Mouse (Mus musculus) T-helper 1 cell (primary cell): ENCODE results near the gene Sdk2.

Experiments used
- in situ Hi-C: fragments of 300-600 bp; cut with MboI, MseI; formaldehyde crosslinking; loops from one replicate; pipeline ENCODE4 v1.15.1; 2025; ENCODE audit warnings: high pct_unique_total_duplicates

Gene Sdk2

GRCm38 (mm10) chr11:113771187-113771586, 295.7 kb downstream of the Sdk2 start:
- in situ Hi-C loops, result no loop called here

- in situ Hi-C loops, result no loop called here
Observed at GRCm38 (mm10) chr11:113768356-113768755, 298.5 kb downstream of the Sdk2 start.

DNA sequence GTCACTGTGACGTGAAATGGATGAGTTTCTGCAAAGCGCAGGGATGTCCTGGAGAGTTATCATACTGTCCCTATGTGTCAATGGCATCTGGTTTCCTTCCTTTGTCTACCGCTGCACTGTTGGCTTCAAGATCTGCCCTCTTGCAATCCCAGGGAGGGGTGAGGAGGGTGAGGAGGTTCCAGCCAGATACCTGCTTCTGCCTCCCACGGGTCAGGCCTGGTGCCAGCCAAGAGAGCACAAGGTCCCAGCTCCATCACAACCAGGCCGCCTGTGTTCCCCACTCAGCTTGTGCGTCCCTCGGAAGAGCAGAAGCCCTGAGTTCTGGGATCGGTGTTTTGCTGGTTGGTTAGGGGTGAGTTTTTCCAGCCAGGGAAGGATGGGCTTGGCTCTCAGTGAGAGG, 299.6 kb downstream of the Sdk2 start:
- in situ Hi-C loops, result no loop called here

GRCm38 (mm10) chr11:113766284-113766985, 300.4 kb downstream of the Sdk2 start:
- in situ Hi-C loops, result no loop called here

DNA sequence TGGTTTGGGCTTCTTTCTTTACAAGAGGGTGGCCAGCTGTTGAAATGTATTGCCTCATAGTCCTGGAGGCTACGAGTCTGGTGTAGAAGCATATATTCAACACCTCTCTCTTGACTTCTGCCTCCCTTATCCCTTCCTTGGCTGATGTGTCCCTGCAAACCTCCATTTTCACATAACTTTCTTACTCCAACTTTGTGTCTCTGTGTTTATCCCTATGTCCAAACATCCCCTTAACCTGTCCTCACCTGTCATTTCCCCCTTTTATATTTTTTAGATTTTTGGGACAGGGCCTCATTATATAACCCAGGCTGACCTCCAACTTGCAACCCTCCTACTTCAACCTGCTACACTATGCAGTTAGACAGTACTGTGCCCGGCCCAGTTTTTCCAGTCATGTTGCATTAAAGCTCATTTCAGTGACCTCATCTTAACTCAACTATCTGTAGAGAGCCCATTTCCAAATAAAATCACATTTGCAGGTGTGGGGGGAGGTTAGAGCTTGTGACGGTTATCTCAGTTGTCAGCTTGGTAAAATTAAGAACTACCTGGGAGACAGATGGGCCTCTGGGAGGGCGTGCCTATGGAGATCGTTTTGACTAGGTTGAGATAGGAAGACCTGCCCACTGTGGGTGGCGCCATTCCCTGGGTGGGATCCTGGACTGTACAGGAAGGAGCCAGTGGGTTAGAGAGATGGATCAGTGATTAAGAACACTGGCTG, 302.6 kb downstream of the Sdk2 start:
- in situ Hi-C loops, result no loop called here

GRCm38 (mm10) chr11:113763449-113763848, 303.4 kb downstream of the Sdk2 start:
- in situ Hi-C loops, result no loop called here

DNA sequence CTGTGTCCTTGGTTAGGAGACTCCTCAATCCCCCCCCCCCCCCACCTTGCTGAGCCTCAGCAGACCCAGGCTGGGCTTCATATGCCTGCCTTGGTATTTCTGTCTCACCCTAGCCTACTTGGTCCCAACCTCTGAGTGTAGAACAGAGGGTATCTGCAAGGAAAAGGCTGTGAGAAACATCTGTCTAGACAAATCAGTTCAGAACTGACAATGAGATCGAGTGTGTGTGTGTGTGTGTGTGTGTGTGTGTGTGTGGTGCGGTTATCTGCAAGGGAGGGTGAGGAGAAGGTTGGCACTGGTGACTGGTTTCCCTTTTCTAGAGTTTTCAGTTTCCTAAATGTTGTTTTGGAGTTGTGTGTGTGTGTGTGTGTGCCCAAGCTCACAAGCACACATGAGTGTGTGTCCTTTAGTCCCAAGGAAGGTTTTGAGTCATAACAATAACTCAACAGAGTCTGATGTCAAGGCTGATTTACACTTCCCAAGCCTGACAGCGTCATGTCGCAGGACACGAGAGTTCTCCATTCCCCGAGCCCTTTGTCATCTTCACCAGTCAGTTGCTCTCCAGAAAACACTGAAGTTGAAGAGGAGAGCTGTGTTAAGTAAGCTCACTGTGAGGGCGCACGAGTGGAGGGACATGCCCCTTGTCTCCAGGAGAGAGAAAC, 304.6 kb downstream of the Sdk2 start:
- in situ Hi-C loops, result no loop called here

DNA sequence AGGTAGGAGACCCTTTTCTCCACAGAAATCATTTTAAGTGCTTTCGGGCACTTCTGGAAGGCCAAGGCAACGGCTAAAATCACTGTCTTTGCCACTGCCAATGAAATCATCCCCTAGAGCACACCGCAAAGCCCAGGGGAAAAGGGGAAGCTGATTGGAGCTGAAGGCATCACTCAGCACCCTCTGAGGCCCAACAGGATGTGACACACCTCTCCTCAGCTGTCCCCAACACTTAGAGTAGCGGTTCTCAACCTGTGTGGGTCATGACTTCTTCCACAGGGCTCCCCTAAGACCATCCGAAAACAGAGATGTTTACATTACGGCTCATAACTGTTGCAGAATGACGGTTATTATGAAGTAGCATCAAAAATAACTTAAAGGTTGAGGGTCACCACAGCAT, 305.2 kb downstream of the Sdk2 start:
- in situ Hi-C loops, result no loop called here

- in situ Hi-C loops, result no loop called here
Observed at GRCm38 (mm10) chr11:113760476-113760875, 306.4 kb downstream of the Sdk2 start.

DNA sequence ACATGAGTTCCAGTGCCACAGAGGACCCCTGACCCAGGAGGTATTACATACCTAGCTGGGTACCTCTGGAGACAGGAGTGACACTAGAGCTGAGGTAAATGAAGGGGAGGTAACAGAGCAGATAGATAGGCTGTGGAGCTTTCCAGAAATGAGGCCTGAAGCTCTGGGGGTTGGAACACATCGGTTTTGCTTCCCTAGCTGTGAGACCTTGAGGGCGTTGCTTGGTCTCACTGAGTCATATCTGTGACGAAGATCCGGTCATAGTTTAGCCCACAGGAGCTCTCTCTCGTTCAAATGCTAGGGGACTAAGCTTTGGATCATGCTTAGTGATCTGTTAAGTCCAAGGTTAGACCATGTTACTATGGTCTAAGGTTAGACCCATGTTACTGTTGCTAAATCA, 308.0 kb downstream of the Sdk2 start:
- in situ Hi-C loops, result no loop called here

- in situ Hi-C loops, result no loop called here
Observed at GRCm38 (mm10) chr11:113756578-113756977, 310.3 kb downstream of the Sdk2 start.

DNA sequence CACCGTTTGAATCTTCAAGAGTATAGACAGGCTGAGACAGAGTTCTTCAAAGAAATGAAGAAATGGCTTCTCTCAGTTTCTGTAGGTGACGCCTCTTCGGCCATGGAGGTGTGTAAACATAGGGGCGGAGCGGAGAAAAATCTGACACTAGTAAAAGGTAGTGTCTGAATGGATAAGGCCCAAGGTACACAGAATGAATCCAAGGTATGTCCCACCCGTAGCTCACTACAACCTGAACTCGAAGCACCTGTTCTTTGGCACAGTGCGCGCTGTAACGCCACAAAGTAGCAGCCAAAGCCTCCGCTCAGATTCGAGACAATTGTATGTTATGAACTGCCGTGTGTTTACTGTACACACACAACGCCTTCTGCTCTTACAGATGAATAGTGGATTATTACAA, 311.0 kb downstream of the Sdk2 start:
- in situ Hi-C loops, result no loop called here

- in situ Hi-C loops, result no loop called here
Observed at GRCm38 (mm10) chr11:113754845-113755244, 312.0 kb downstream of the Sdk2 start.

DNA sequence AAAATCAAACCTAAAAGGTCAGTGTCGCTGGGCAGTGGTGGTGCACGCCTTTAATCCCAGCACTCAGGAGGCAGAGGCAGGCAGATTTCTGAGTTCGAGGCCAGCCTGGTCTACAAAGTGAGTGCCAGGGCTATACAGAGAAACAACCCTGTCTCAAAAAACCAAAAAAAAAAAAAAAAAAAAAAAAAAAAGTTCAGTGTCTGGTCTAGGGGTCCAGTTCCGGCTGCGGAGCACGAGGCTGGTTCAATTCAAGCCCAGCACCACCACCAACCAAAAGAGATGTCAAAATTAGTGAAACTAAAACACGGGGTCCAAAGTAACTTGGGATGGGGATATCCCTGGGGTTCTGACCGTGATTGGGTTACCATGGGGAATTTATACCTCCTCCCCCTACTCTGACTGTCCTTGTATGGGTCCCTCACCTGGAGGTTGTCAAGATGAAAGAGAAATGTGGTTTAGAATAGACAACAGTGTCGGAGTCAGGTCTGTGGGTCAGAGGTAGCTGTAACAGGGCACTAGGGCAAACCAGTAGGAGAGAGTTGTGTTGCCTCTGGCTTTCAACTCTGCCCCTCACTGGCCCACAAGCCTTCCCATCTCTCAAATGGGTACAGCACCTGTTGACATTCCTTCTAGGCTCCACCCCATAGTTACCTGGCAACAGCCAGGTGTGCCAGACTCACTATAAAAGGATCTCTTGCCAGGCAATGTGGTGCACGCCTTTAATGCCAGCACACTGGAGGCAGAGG, 314.0 kb downstream of the Sdk2 start:
- in situ Hi-C loops, result no loop called here

DNA sequence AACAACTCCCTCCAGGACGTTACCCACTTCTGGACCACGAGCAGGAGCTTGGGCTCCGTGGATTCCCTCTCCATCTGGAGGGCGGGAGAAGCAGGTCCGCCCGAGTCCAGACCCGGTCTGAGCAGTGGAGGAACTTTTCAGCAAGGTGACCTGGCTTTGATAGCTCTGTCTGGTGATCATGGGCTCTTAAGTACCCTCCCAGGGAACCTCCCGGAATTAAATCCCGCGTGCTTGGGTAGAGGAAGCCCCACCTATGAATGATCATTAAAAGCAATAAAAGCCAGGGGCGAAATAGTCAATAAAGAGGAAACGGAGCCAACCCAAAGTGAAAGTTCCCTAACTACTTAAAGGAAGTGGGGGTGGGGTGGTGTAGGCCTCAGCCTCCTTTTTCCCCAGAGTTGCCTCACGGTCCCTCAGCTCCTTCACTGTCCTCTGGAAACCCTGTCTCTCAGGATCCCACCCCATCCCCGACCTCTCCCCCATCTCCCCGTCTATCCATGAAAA, 314.6 kb downstream of the Sdk2 start:
- in situ Hi-C loops, result no loop called here

GRCm38 (mm10) chr11:113751484-113752084, 315.3 kb downstream of the Sdk2 start, which contains the start of gene Cdc42ep4:
TSS of gene Cdc42ep4 (minus strand) at chr11:113751881.
- in situ Hi-C loops, result no loop called here

DNA sequence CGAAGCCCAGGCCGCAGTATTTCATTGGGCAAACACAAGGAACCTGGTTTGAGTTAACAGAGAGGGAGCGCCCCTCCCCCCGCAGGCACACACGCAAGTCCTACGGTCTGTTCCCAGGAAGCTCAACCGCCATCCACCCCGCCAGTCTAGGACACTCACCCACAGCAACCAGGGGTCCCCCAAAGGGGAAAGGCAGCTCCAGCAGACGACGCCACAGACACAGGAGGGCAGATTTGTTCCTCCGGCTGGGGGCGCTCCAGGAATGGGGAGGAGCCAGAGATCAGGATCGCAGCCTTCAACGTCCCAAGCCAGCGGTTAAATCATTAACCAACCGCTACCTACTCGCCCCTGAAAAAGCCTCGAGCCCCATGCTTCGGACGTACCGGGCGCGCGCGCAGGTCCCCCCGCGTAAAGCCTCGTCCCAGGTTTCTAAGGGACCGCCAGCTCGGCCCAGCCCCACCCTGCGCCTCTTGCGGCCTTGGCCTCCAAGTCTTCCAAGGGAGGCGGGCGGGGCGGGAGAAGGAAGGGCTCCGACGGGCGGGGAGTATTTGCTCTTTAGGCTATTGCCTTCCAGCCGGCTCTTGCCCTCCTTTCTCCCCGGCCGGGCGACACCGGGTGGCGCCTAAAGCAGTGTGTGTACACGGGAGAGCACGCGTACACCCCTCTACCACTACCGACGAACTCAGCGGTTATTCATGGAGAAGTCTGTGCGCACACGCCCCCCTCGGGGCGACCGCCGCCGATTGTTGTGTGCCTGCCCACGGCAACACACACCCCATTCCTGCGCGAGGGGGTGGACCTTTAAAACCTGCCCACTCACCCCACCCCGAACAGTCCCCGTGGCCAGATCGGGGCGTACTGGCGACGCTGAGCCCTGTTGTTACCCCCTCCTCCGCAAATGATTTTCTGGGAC, 316.0 kb downstream of the Sdk2 start:
- in situ Hi-C loops, result no loop called here

- in situ Hi-C loops, result loop anchor here (5.0 kb wide), 2 partner anchors 47 to 58 kb away; no protein-coding TSS in a partner anchor
Observed at GRCm38 (mm10) chr11:113749749-113750351, 317.0 kb downstream of the Sdk2 start.

GRCm38 (mm10) chr11:113748797-113749521, 317.9 kb downstream of the Sdk2 start:
- in situ Hi-C loops, result loop anchor here (5.0 kb wide), 2 partner anchors 48 to 57 kb away; no protein-coding TSS in a partner anchor
